Mouse (Mus musculus): ENCODE measurements around the gene Phc2. TPM values are rescaled to one million over a fixed set of nuclear protein-coding genes. Genes with fewer than 3 reads are reported as not detected.

The Phc2 gene
- total RNA-seq, 1 experiment from 2014 or later = 70.3 TPM

GRCm38 (mm10) chr4:128720110-128720509 lies 65.6 kb downstream of the Phc2 start:
- peak; percentile 74 for DNase-seq

GRCm38 (mm10) chr4:128721061-128721648 lies 66.7 kb downstream of the Phc2 start:
- no peak for DNase-seq

- DNase-seq = no peak
Observed at GRCm38 (mm10) chr4:128721761-128722160, 67.3 kb downstream of the Phc2 start.

GRCm38 (mm10) chr4:128722932-128723331 lies 68.4 kb downstream of the Phc2 start:
- no peak for DNase-seq

- DNase-seq = no peak
Observed at GRCm38 (mm10) chr4:128723431-128723830, 68.9 kb downstream of the Phc2 start.

- no peak for DNase-seq
Observed at GRCm38 (mm10) chr4:128724059-128724458, 69.6 kb downstream of the Phc2 start.

GRCm38 (mm10) chr4:128727019-128727720 lies 72.7 kb downstream of the Phc2 start:
- DNase-seq = peak; percentile 90

- DNase-seq = peak; percentile 75
Observed at GRCm38 (mm10) chr4:128727721-128728430, 73.4 kb downstream of the Phc2 start.

GRCm38 (mm10) chr4:128728431-128728851 lies 73.9 kb downstream of the Phc2 start:
- no peak for DNase-seq

GRCm38 (mm10) chr4:128729033-128729708 lies 74.7 kb downstream of the Phc2 start:
- no peak for DNase-seq

GRCm38 (mm10) chr4:128729709-128730037 lies 75.2 kb downstream of the Phc2 start:
- no peak for DNase-seq

GRCm38 (mm10) chr4:128730271-128730670 lies 75.8 kb downstream of the Phc2 start:
- DNase-seq = no peak

GRCm38 (mm10) chr4:128732794-128733193 lies 78.3 kb downstream of the Phc2 start:
- DNase-seq = no peak

- peak; percentile 41 for DNase-seq
Observed at GRCm38 (mm10) chr4:128733496-128733895, 79.0 kb downstream of the Phc2 start.

GRCm38 (mm10) chr4:128734217-128734616 lies 79.7 kb downstream of the Phc2 start:
- peak; percentile 56 for DNase-seq

GRCm38 (mm10) chr4:128734721-128735671 lies 80.5 kb downstream of the Phc2 start:
- DNase-seq = no peak

- DNase-seq = no peak
Observed at GRCm38 (mm10) chr4:128737137-128737589, 82.7 kb downstream of the Phc2 start.

GRCm38 (mm10) chr4:128737825-128738610 lies 83.5 kb downstream of the Phc2 start:
- DNase-seq = no peak

GRCm38 (mm10) chr4:128740878-128741277 lies 86.4 kb downstream of the Phc2 start:
- DNase-seq = no peak

GRCm38 (mm10) chr4:128741906-128742305 lies 87.4 kb downstream of the Phc2 start:
- no peak for DNase-seq
